Mouse (Mus musculus) G1E (cell line): ENCODE data around the gene Bmf.

Experiments used
- CTCF ChIP-seq: IDR thresholded peaks from 2 replicates; pipeline ENCODE4 v1.5.1; 2012; ENCODE audit warnings: low read depth, low read length, inconsistent platforms, mixed read lengths
- TAL1 ChIP-seq: conservative IDR thresholded peaks from 2 replicates; pipeline ENCODE4 v1.6.1; 2012; ENCODE audit warnings: low read depth, low read length, inconsistent platforms, mixed read lengths

DNA sequence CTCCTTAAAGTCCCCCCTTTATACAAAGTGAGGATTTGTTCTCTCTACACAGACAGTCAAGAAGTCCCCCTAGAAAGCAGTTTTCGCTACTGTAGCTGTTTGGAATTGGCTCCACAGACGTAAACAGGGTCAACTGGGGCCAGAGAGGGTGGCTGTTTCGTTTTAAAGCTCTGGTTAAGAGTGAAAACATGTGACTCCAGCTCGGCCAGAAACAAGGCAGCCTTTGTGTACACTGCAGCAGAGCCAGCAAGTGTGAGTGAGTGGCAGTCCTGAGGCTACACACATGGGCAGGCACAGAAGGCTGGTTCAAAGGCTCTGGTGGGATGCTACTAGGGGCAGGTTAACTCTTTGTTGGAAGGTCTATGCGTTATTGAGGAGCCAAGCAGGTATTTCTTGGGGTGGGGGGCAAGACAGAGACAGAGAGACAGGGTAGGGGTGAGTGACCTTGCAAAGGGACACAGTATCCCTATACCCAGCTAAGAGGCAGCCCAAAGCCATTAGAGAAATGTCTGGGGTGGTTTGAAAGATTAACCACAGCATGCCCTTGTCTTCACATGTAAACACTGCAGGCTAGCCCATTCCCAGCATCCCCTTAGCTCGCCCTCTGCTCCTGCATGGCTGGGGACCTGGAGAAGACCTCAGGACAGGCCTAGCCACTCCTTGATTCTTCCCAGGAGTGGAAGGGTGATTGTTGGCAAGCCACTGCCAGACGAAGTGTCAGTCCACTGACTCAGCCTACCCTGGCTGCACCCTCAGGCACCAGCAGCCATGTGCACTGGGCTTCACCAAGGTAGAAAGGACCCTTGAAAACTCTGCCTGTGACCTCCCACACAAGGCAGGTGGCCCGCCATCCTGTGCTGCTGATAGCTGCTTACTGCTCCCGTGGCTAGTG is 29.2 kb downstream of the Bmf start:
- TF ChIP-seq CTCF = no peak
- TF ChIP-seq TAL1 = no peak
